Mouse (Mus musculus): Measurements from ENCODE around the gene Crhr2. TPM values are rescaled to one million over a fixed set of nuclear protein-coding genes. Genes with fewer than 3 reads are reported as not detected.

The Crhr2 gene
- total and polyA plus RNA-seq, 2 experiments from 2014 or later = 10.8 to 24.4 TPM

DNA sequence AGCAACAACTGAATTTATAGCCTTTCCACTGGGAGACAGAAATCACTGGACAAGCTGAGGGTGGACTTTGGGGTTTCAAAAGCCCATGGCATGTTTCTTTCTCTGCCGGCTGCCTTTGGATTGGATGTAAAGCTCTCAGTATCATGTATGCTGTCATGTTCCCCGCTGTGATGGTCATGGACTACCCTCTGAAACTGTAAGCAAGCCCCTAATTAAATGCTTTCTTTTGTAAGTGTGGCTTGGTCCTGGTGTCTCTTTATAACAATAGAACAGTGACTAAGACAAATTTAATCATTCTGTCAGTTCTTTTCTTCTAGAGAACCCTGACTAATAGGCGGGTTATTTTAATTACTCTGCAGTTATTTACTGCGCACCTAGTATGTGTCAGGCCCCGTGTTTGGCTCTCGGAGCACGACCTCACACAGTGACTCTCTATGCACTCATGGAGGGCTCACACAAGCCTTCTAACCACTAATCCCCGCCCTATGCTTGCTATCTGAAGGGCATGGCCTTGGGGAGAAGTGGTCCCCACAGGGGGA is 30.3 kb upstream of the Crhr2 start:
- Histone ChIP-seq H3K27ac (ENCODE audit: low read depth) (no peak overlapping the region), H3K36me3 (replicated peaks; ENCODE audit: control insufficient read depth, insufficient read depth, low read length) (no peaks in the 10 kb centered on the region), H3K4me2 (ENCODE audit: low read depth, low read length) (no peak overlapping the region), H3K9ac (replicated peaks; ENCODE audit: low read depth, low read length) (no peak overlapping the region), H3K4me3 (ENCODE audit: low read depth, low read length) (no peak overlapping the region), H3K4me1 (ENCODE audit: control insufficient read depth, insufficient read depth) (no peaks in the 10 kb centered on the region), H3K9me3 (replicated peaks; ENCODE audit: control insufficient read depth, low read length) (no peaks in the 10 kb centered on the region), H3K27me3 (ENCODE audit: control insufficient read depth, insufficient read depth, low read length) (0 out of 2 replicates have a peak, but pooled peaks cover 5% of the 10 kb centered on the region)
- ATAC-seq (ENCODE audit: insufficient read depth, low read depth) (no peak), DNase-seq (ENCODE audit: low spot score) (no peak)
- 86% methylated on average over 8 of the region's 8 CpGs for WGBS
- TF ChIP-seq EP300 (IDR thresholded peaks at IDR 0.05; ENCODE audit: low read depth) (no peak), CTCF (IDR thresholded peaks at IDR 0.05; ENCODE audit: low read depth) (no peak)

DNA sequence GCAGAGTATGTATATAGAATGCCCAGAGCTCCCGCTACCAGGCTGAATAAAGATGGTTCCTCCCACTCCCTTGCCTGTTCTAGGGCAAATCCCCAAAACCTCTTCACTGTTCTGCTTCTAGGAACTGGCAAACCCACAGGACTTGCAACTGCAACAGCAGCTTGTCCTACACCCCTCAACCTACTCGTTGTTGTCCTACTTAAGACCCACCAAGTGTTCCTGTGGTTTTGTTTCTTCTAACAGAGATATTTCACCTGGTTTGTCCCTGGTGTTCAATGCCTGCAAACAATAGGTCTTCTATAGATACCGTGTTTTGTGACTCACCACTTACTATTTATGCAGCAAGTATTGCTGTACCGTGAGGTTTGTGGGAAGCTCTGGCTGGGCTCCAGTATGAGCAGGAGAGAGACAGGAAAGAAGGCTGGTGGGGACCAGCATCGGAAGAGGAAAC is 28.5 kb upstream of the Crhr2 start:
- no peak overlapping the region for H3K27ac ChIP-seq (ENCODE audit: low read depth)
- H3K4me2 ChIP-seq (ENCODE audit: low read depth, low read length) = no peak overlapping the region
- 44% methylated on average over 5 of the region's 5 CpGs for WGBS
- no peaks in the 10 kb centered on the region for H3K36me3 ChIP-seq (replicated peaks; ENCODE audit: control insufficient read depth, insufficient read depth, low read length)
- H3K9me3 ChIP-seq (replicated peaks; ENCODE audit: control insufficient read depth, low read length) = no peaks in the 10 kb centered on the region
- DNase-seq (ENCODE audit: low spot score) (no peak), ATAC-seq (ENCODE audit: insufficient read depth, low read depth) (no peak)
- no peaks in the 10 kb centered on the region for H3K4me1 ChIP-seq (ENCODE audit: control insufficient read depth, insufficient read depth)
- TF ChIP-seq EP300 (IDR thresholded peaks at IDR 0.05; ENCODE audit: low read depth) (no peak), CTCF (IDR thresholded peaks at IDR 0.05; ENCODE audit: low read depth) (no peak)
- H3K27me3 ChIP-seq (ENCODE audit: control insufficient read depth, insufficient read depth, low read length) = 0 out of 2 replicates have a peak, but pooled peaks cover 5% of the 10 kb centered on the region
- no peak overlapping the region for H3K4me3 ChIP-seq (ENCODE audit: low read depth, low read length)
- no peak overlapping the region for H3K9ac ChIP-seq (replicated peaks; ENCODE audit: low read depth, low read length)

GRCm38 (mm10) chr6:55159256-55159655 is 26.4 kb upstream of the Crhr2 start:
- ATAC-seq (ENCODE audit: insufficient read depth, low read depth) (no peak), DNase-seq (ENCODE audit: low spot score) (no peak)
- WGBS = 95% methylated on average over 1 of the region's 1 CpGs
- H3K4me1 ChIP-seq (ENCODE audit: control insufficient read depth, insufficient read depth) = no peaks in the 10 kb centered on the region
- H3K27ac ChIP-seq (ENCODE audit: low read depth) = no peak overlapping the region
- H3K27me3 ChIP-seq (ENCODE audit: control insufficient read depth, insufficient read depth, low read length) = 0 out of 2 replicates have a peak, but pooled peaks cover 5% of the 10 kb centered on the region
- H3K4me2 ChIP-seq (ENCODE audit: low read depth, low read length) = no peak overlapping the region
- no peaks in the 10 kb centered on the region for H3K9me3 ChIP-seq (replicated peaks; ENCODE audit: control insufficient read depth, low read length)
- TF ChIP-seq EP300 (IDR thresholded peaks at IDR 0.05; ENCODE audit: low read depth) = no peak
- TF ChIP-seq CTCF (IDR thresholded peaks at IDR 0.05; ENCODE audit: low read depth) = no peak
- H3K9ac ChIP-seq (replicated peaks; ENCODE audit: low read depth, low read length) = no peak overlapping the region
- no peaks in the 10 kb centered on the region for H3K36me3 ChIP-seq (replicated peaks; ENCODE audit: control insufficient read depth, insufficient read depth, low read length)
- no peak overlapping the region for H3K4me3 ChIP-seq (ENCODE audit: low read depth, low read length)

DNA sequence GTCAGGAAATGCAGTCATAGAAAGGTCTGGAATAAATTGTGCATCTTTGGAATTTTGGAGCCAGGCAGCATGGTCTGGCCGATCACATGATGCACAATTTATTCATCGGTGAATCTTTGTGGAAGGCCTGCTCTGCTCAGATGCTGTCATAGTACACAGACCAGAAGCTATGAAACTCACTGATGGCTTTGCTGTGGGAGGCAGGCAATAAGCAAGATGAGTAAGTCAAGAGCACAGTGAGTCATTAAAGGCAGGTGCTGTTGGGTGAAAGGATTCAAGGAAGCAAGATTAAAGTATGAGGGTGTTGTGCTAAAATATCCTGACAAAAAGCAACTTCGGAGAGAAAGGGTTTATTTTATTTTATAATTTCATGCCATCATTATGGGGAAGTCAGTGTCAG is 19.4 kb upstream of the Crhr2 start:
- no peak overlapping the region for H3K4me3 ChIP-seq (ENCODE audit: low read depth, low read length)
- H3K9me3 ChIP-seq (replicated peaks; ENCODE audit: control insufficient read depth, low read length) = no peaks in the 10 kb centered on the region
- no peak for DNase-seq (ENCODE audit: low spot score)
- no peak overlapping the region for H3K27ac ChIP-seq (ENCODE audit: low read depth)
- ATAC-seq (ENCODE audit: insufficient read depth, low read depth) = no peak
- no peaks in the 10 kb centered on the region for H3K4me1 ChIP-seq (ENCODE audit: control insufficient read depth, insufficient read depth)
- TF ChIP-seq CTCF (IDR thresholded peaks at IDR 0.05; ENCODE audit: low read depth) (no peak), EP300 (IDR thresholded peaks at IDR 0.05; ENCODE audit: low read depth) (no peak)
- no peaks in the 10 kb centered on the region for H3K27me3 ChIP-seq (ENCODE audit: control insufficient read depth, insufficient read depth, low read length)
- WGBS = 86% methylated on average over 3 of the region's 3 CpGs
- H3K36me3 ChIP-seq (replicated peaks; ENCODE audit: control insufficient read depth, insufficient read depth, low read length) = no peaks in the 10 kb centered on the region
- H3K4me2 ChIP-seq (ENCODE audit: low read depth, low read length) = no peak overlapping the region
- H3K9ac ChIP-seq (replicated peaks; ENCODE audit: low read depth, low read length) = no peak overlapping the region

GRCm38 (mm10) chr6:55146138-55146537 is 13.3 kb upstream of the Crhr2 start:
- Histone ChIP-seq H3K4me2 (ENCODE audit: low read depth, low read length) (no peak overlapping the region), H3K27ac (ENCODE audit: low read depth) (no peak overlapping the region), H3K4me1 (ENCODE audit: control insufficient read depth, insufficient read depth) (no peaks in the 10 kb centered on the region), H3K27me3 (ENCODE audit: control insufficient read depth, insufficient read depth, low read length) (no peaks in the 10 kb centered on the region), H3K36me3 (replicated peaks; ENCODE audit: control insufficient read depth, insufficient read depth, low read length) (no peaks in the 10 kb centered on the region), H3K4me3 (ENCODE audit: low read depth, low read length) (no peak overlapping the region), H3K9me3 (replicated peaks; ENCODE audit: control insufficient read depth, low read length) (no peaks in the 10 kb centered on the region), H3K9ac (replicated peaks; ENCODE audit: low read depth, low read length) (no peak overlapping the region)
- ATAC-seq (ENCODE audit: insufficient read depth, low read depth) = no peak
- 49% methylated on average over 4 of the region's 4 CpGs for WGBS
- TF ChIP-seq CTCF (IDR thresholded peaks at IDR 0.05; ENCODE audit: low read depth) (no peak), EP300 (IDR thresholded peaks at IDR 0.05; ENCODE audit: low read depth) (no peak)
- no peak for DNase-seq (ENCODE audit: low spot score)

GRCm38 (mm10) chr6:55145285-55145684 is 12.5 kb upstream of the Crhr2 start:
- Histone ChIP-seq H3K27ac (ENCODE audit: low read depth) (no peak overlapping the region), H3K9me3 (replicated peaks; ENCODE audit: control insufficient read depth, low read length) (no peaks in the 10 kb centered on the region), H3K36me3 (replicated peaks; ENCODE audit: control insufficient read depth, insufficient read depth, low read length) (no peaks in the 10 kb centered on the region), H3K4me1 (ENCODE audit: control insufficient read depth, insufficient read depth) (no peaks in the 10 kb centered on the region), H3K9ac (replicated peaks; ENCODE audit: low read depth, low read length) (no peak overlapping the region), H3K4me3 (ENCODE audit: low read depth, low read length) (no peak overlapping the region), H3K27me3 (ENCODE audit: control insufficient read depth, insufficient read depth, low read length) (no peaks in the 10 kb centered on the region), H3K4me2 (ENCODE audit: low read depth, low read length) (no peak overlapping the region)
- TF ChIP-seq EP300 (IDR thresholded peaks at IDR 0.05; ENCODE audit: low read depth) (no peak), CTCF (IDR thresholded peaks at IDR 0.05; ENCODE audit: low read depth) (no peak)
- ATAC-seq (ENCODE audit: insufficient read depth, low read depth) (no peak), DNase-seq (ENCODE audit: low spot score) (no peak)
- 41% methylated on average over 5 of the region's 5 CpGs for WGBS

Data from heart, postnatal 0 days (tissue).